Mouse (Mus musculus) embryonic facial prominence, embryonic 15.5 days (tissue): ENCODE results near the gene Atg5. TPM values are rescaled to one million over a fixed set of nuclear protein-coding genes. Genes with fewer than 3 reads are reported as not detected.

Source experiments
- ATAC-seq: fragments of 200-750 bp; cut with Nextera tagmentation; 2 replicates; pipeline ENCODE4 v1.8.0; 2017; ENCODE audit warnings: low read depth, moderate TSS enrichment; ENCODE audit not compliant: insufficient number of reproducible peaks, low FRiP score, low TSS enrichment
- H3K27ac ChIP-seq: fragments of 300-500 bp; sonication (generic); replicated peaks from 2 replicates; pipeline ENCODE4 v1.5.1; 2015; ENCODE audit warnings: mild to moderate bottlenecking, inconsistent platforms
- H3K27me3 ChIP-seq: fragments of 300-500 bp; sonication (generic); 2 replicates; pipeline ENCODE4 v1.6.1; 2015; ENCODE audit warnings: inconsistent platforms
- H3K36me3 ChIP-seq: fragments of 300-500 bp; sonication (generic); 2 replicates; pipeline ENCODE4 v1.6.1; 2015; ENCODE audit warnings: mild to moderate bottlenecking, inconsistent platforms
- H3K4me1 ChIP-seq: fragments of 300-500 bp; sonication (generic); 2 replicates; pipeline ENCODE4 v1.6.1; 2015; ENCODE audit warnings: inconsistent platforms
- H3K4me2 ChIP-seq: fragments of 300-500 bp; sonication (generic); replicated peaks from 2 replicates; pipeline ENCODE4 v1.6.1; 2015; ENCODE audit warnings: mild to moderate bottlenecking, inconsistent platforms
- H3K4me3 ChIP-seq: fragments of 300-500 bp; sonication (generic); replicated peaks from 2 replicates; pipeline ENCODE4 v1.5.1; 2015; ENCODE audit warnings: mild to moderate bottlenecking, inconsistent platforms
- H3K9ac ChIP-seq: fragments of 300-500 bp; sonication (generic); 2 replicates; pipeline ENCODE4 v1.6.1; 2015; ENCODE audit warnings: inconsistent platforms
- H3K9me3 ChIP-seq: fragments of 300-500 bp; sonication (generic); replicated peaks from 2 replicates; pipeline ENCODE4 v1.6.1; 2016; ENCODE audit warnings: inconsistent platforms
- WGBS: fragments of 180-500 bp; shearing (Covaris S2); methylation state at CpG from one replicate; pipeline ENCODE4 v1.1.7; 2015; 5-methylcytosine and 5-hydroxymethylcytosine counted together
- polyA plus RNA-seq: library from polyadenylated mRNA; unstranded; fragments of >200 nt; fragmentation: Nextera tagmentation; extraction: Ambion mirVana; gene quantifications from 2 replicates; pipeline ENCODE4 v1.2.1, GENCODE M21; 2015

Atg5 gene
- polyA plus RNA-seq, 1 experiment from 2014 or later, result 48.6 TPM

GRCm38 (mm10) chr10:44285106-44285505 is 16.9 kb downstream of the Atg5 start:
- Histone ChIP-seq H3K36me3 (peaks cover 17% of the 10 kb centered on the region), H3K4me3 (no peak overlapping the region)
- WGBS, result 63% methylated on average over 1 of the region's 1 CpGs

GRCm38 (mm10) chr10:44285935-44286334 is 17.8 kb downstream of the Atg5 start:
- H3K4me1 ChIP-seq, result no peaks in the 10 kb centered on the region
- H3K4me2 ChIP-seq, result no peak overlapping the region
- H3K27me3 ChIP-seq, result no peaks in the 10 kb centered on the region
- H3K27ac ChIP-seq, result no peak overlapping the region
- no peaks in the 10 kb centered on the region for H3K9me3 ChIP-seq
- no peak for ATAC-seq
- no peak overlapping the region for H3K4me3 ChIP-seq
- 74% methylated on average over 4 of the region's 4 CpGs for WGBS
- no peak overlapping the region for H3K9ac ChIP-seq
- H3K36me3 ChIP-seq, result peaks cover 25% of the 10 kb centered on the region

More at GRCm38 (mm10) chr10:44285106-44285505, 16.9 kb downstream of the Atg5 start:
- H3K9me3 ChIP-seq, result no peaks in the 10 kb centered on the region
- H3K27me3 ChIP-seq, result no peaks in the 10 kb centered on the region
- H3K9ac ChIP-seq, result no peak overlapping the region
- ATAC-seq, result no peak
- no peak overlapping the region for H3K4me2 ChIP-seq
- no peaks in the 10 kb centered on the region for H3K4me1 ChIP-seq
- no peak overlapping the region for H3K27ac ChIP-seq

GRCm38 (mm10) chr10:44290876-44291275 is 22.7 kb downstream of the Atg5 start:
- WGBS, result 93% methylated on average over 2 of the region's 2 CpGs
- no peaks in the 10 kb centered on the region for H3K4me1 ChIP-seq
- H3K27me3 ChIP-seq, result no peaks in the 10 kb centered on the region
- H3K36me3 ChIP-seq, result peaks cover 31% of the 10 kb centered on the region
- H3K27ac ChIP-seq, result no peak overlapping the region
- H3K9ac ChIP-seq, result no peak overlapping the region
- no peak overlapping the region for H3K4me2 ChIP-seq
- H3K4me3 ChIP-seq, result no peak overlapping the region
- no peaks in the 10 kb centered on the region for H3K9me3 ChIP-seq
- no peak for ATAC-seq

DNA sequence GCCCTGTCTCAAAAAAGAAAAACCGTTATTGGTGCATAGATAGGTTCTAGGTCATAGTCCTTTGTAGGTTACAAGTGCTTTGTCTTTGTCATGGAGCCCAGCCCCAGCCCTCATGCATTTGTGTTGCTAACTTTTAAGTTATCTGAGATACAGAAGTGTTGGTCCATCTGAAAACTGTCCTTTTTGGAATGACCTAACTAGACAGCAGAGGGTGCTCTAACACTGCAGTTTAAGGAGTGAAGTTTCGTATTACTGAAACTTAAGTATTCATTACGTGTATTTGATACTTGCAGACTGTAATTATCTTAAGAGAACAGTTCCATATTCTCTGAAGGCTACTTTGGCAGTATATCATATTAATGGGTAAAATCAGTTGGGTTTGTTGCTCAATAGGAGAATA is 24.0 kb downstream of the Atg5 start:
- no peaks in the 10 kb centered on the region for H3K9me3 ChIP-seq
- H3K4me2 ChIP-seq, result no peak overlapping the region
- H3K9ac ChIP-seq, result no peak overlapping the region
- H3K36me3 ChIP-seq, result peaks cover 21% of the 10 kb centered on the region
- no peaks in the 10 kb centered on the region for H3K27me3 ChIP-seq
- H3K4me3 ChIP-seq, result no peak overlapping the region
- 37% methylated on average over 3 of the region's 3 CpGs for WGBS
- H3K4me1 ChIP-seq, result no peaks in the 10 kb centered on the region
- ATAC-seq, result no peak
- no peak overlapping the region for H3K27ac ChIP-seq

- Histone ChIP-seq H3K27me3 (no peaks in the 10 kb centered on the region), H3K4me3 (no peak overlapping the region), H3K4me2 (no peak overlapping the region), H3K9ac (no peak overlapping the region), H3K36me3 (peaks cover 17% of the 10 kb centered on the region; the same call in 1 of the 2 replicates), H3K27ac (no peak overlapping the region), H3K9me3 (no peaks in the 10 kb centered on the region), H3K4me1 (no peaks in the 10 kb centered on the region)
- WGBS, result 77% methylated on average over 9 of the region's 9 CpGs
- no peak for ATAC-seq
Observed at GRCm38 (mm10) chr10:44299165-44299564, 31.0 kb downstream of the Atg5 start.

DNA sequence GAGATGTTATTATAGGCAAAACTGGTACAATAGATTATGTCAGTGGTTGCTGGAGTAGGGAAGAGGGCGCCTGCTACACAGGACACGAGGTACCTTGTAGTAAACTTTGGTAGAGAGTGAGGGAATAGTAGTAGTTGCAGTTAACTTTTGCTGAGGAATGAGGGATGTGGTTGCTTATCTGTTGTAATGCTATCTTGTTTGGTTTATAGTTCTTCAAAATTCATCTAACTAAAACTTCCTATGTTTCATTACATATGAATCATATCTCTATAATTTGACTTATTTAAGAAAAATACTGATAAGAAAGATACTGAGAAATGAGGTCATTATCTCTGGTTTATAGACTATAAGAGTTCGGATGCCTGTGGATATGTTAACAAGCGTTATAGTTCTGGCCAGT is 31.9 kb downstream of the Atg5 start:
- no peak overlapping the region for H3K27ac ChIP-seq
- no peak overlapping the region for H3K4me3 ChIP-seq
- whole genome bisulfite sequencing, result 90% methylated on average over 4 of the region's 4 CpGs
- no peak overlapping the region for H3K9ac ChIP-seq
- H3K4me2 ChIP-seq, result no peak overlapping the region
- peaks cover 19% of the 10 kb centered on the region for H3K36me3 ChIP-seq
- H3K27me3 ChIP-seq, result no peaks in the 10 kb centered on the region
- ATAC-seq, result no peak
- no peaks in the 10 kb centered on the region for H3K4me1 ChIP-seq
- H3K9me3 ChIP-seq, result no peaks in the 10 kb centered on the region

DNA sequence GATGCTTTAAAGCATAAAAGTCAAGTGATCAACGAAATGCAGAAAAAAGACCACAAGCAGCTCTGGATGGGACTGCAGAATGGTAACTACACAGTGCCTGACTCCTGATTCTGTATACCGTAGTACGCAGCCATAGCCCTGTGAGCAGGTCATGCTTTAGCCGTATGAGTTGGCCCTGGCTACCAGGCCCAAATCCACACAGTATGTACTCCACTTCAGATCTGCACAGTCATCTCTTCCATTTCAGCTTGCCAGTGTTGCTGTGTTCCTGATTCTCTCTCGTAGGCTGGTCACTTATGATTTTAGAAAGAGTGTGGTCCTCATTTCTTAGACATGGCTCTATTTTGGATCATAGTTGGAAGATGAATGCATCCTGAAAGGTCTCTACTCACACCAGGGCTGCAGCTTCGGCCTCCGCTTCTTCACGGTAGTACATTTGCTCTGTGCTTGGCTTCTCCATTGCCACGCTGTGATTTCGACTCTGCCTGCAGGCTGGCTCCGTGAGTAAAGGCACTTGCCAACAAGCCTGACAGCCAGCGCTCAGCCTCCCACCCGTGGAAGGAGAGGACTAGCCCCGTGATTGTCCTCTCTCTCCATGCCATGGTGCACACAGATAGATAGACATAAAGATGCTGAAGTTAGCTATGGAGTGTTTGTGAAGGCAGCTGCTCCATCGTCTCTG is 35.6 kb downstream of the Atg5 start:
- no peak for ATAC-seq
- WGBS, result 88% methylated on average over 15 of the region's 15 CpGs
- no peaks in the 10 kb centered on the region for H3K27me3 ChIP-seq
- no peak overlapping the region for H3K4me2 ChIP-seq
- H3K4me1 ChIP-seq, result no peaks in the 10 kb centered on the region
- no peak overlapping the region for H3K4me3 ChIP-seq
- peaks cover 19% of the 10 kb centered on the region; the same call in 1 of the 2 replicates for H3K36me3 ChIP-seq
- H3K27ac ChIP-seq, result no peak overlapping the region
- H3K9me3 ChIP-seq, result no peaks in the 10 kb centered on the region
- no peak overlapping the region for H3K9ac ChIP-seq

DNA sequence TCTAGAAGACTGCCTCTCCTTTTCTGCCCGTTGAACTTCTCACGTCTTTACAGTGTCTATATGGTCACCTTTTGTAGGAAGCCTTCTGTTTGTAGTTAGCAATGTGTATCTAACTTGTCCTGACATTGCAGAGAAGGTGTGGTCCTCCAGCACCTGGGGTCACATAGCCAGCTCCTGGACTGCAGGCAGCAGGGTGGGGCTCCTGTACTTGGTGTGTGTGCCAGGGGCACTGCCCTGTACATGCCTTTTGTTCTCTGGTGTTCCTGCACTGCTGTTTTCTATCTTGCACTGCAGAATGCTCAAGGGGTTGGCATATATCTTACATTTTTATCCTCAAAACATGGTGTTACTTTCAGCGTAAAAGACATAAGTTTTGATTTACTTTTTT is 36.2 kb downstream of the Atg5 start:
- Histone ChIP-seq H3K4me3 (no peak overlapping the region), H3K4me2 (no peak overlapping the region), H3K9ac (no peak overlapping the region), H3K36me3 (peaks cover 19% of the 10 kb centered on the region; the same call in 1 of the 2 replicates), H3K4me1 (no peaks in the 10 kb centered on the region), H3K27me3 (no peaks in the 10 kb centered on the region), H3K27ac (no peak overlapping the region), H3K9me3 (no peaks in the 10 kb centered on the region)
- 80% methylated on average over 3 of the region's 3 CpGs for WGBS
- no peak for ATAC-seq

- 86% methylated on average over 3 of the region's 3 CpGs for WGBS
- Histone ChIP-seq H3K27ac (no peak overlapping the region), H3K9me3 (no peaks in the 10 kb centered on the region), H3K4me3 (no peak overlapping the region), H3K4me2 (no peak overlapping the region), H3K9ac (no peak overlapping the region), H3K27me3 (no peaks in the 10 kb centered on the region), H3K36me3 (peaks cover 19% of the 10 kb centered on the region; the same call in 1 of the 2 replicates), H3K4me1 (no peaks in the 10 kb centered on the region)
- ATAC-seq, result no peak
Observed at GRCm38 (mm10) chr10:44304845-44305244, 36.7 kb downstream of the Atg5 start.

DNA sequence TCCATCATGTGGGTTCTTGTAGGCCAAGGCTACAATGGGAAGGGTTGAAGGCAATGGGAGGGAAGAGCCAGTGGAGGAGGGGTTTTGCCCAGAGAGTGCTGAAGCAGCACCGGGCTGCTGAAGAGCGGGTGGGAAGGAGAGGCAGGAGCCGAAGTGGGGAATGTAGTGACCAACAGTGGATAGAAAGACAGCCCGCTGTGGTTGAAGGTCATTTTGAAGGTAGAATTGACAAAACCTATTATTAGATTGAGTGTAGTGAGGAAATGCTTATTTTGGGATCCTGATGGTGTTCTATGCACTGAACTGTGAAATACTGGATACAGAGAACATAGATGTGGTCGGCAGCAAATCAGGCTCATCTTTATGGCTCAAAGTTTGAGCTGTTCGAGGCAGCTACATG is 38.1 kb downstream of the Atg5 start:
- ATAC-seq, result no peak
- Histone ChIP-seq H3K27ac (no peak overlapping the region), H3K9ac (no peak overlapping the region), H3K4me1 (no peaks in the 10 kb centered on the region), H3K9me3 (no peaks in the 10 kb centered on the region), H3K27me3 (no peaks in the 10 kb centered on the region), H3K36me3 (peaks cover 19% of the 10 kb centered on the region; the same call in 1 of the 2 replicates), H3K4me2 (no peak overlapping the region), H3K4me3 (no peak overlapping the region)
- whole genome bisulfite sequencing, result 93% methylated on average over 6 of the region's 6 CpGs

DNA sequence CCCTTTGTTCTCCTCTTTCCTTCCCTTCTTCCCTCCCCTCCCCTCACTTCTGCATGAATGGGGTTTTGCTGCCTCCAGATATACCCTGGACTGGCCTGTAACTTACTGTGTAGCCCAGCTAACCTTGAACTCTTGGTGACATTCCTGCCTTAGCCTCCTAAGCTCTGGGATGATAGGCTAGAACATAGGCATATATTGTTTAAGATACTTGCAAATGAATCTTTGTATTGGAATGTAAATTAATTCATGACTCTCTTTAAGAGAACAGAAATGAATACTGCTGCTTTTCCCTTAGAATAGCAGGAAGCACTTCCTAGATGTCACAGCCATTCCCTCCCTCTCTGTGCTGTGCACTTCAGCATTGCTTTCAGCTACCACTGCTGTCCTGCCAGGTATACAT is 40.1 kb downstream of the Atg5 start:
- Histone ChIP-seq H3K9ac (no peak overlapping the region), H3K36me3 (peaks cover 15% of the 10 kb centered on the region; the same call in 1 of the 2 replicates), H3K4me1 (peaks cover 7% of the 10 kb centered on the region; the same call in 1 of the 2 replicates), H3K4me3 (no peak overlapping the region), H3K27ac (no peak overlapping the region), H3K4me2 (no peak overlapping the region), H3K27me3 (no peaks in the 10 kb centered on the region), H3K9me3 (no peaks in the 10 kb centered on the region)
- ATAC-seq, result no peak

DNA sequence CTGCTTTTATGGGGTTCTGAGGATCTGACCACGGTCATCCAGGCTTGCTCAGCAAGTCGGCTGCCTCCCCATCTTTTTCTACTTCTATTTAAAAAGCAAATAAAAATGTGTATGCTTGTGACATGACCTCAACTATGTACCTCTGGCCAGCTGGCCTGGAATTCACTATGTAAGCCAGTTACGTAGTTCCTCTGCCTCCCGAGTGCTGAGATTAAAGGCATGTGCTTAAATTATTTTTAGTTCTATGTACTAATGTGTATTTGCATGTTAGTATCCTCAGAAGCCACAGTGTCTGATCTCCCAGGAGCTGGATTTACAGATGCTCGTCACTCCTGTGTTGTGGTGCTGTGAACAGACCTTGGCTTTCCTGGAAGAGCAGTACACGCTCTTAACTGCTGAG is 41.1 kb downstream of the Atg5 start:
- Histone ChIP-seq H3K36me3 (peaks cover 7% of the 10 kb centered on the region; the same call in 1 of the 2 replicates), H3K4me2 (no peak overlapping the region), H3K27me3 (no peaks in the 10 kb centered on the region), H3K4me3 (no peak overlapping the region), H3K9me3 (no peaks in the 10 kb centered on the region), H3K27ac (no peak overlapping the region), H3K4me1 (peaks cover 7% of the 10 kb centered on the region; the same call in 1 of the 2 replicates), H3K9ac (no peak overlapping the region)
- no peak for ATAC-seq
- WGBS, result 71% methylated on average over 6 of the region's 6 CpGs
